Mouse (Mus musculus) heart, embryonic 10.5 days (tissue): ENCODE measurements around the gene Acss3. TPM values are rescaled to one million over a fixed set of nuclear protein-coding genes. Genes with fewer than 3 reads are reported as not detected.

Experiments
- polyA plus RNA-seq: library from polyadenylated mRNA; unstranded; fragments of >200 nt; fragmentation: Nextera tagmentation; extraction: Ambion mirVana; gene quantifications from 2 replicates; pipeline ENCODE4 v1.2.1, GENCODE M21; 2016

The Acss3 gene
- polyA plus RNA-seq, 1 experiment from 2014 or later: 2.4 TPM

Other genes with a start within 250 kb of the Acss3 start
- 0.54 and 2.1 TPM in 2 replicates for gene Lin7a, start 148.0 kb upstream of the Acss3 start, polyA plus RNA-seq